Mouse (Mus musculus) megakaryocyte, embryonic 14.5 days (primary cell): ENCODE measurements at regions not wholly inside any gene's neighbourhood (a gene's known extent, or its start where the extent isn't known, plus 50 kb on each side); places are given as distances from the start of the nearest gene placed in this dataset.

Experiments used
- FLI1 ChIP-seq: IDR thresholded peaks from 2 replicates; pipeline ENCODE4 v1.6.1; 2012; ENCODE audit warnings: low read length, inconsistent platforms, mixed read lengths
- GATA1 ChIP-seq: IDR thresholded peaks from 3 replicates; pipeline ENCODE4 v1.6.1; 2012; ENCODE audit warnings: mixed read lengths, low read length, inconsistent platforms, borderline replicate concordance

GRCm38 (mm10) chr3:39952103-39952502 lies 579.0 kb upstream of the Intu start:
- no peak for TF ChIP-seq GATA1
- TF ChIP-seq FLI1 = no peak
